Mouse (Mus musculus) ES-E14 (cell line): ENCODE measurements around the gene Mtcl1.
A peak's percentile ranks its signal among the peaks of the same experiment; 100 is the strongest.

Experiments
- CHD2 ChIP-seq: IDR thresholded peaks from 2 replicates; pipeline ENCODE4 v1.6.1; 2014; ENCODE audit warnings: mild to moderate bottlenecking, low read depth, low read length, inconsistent platforms
- HCFC1 ChIP-seq: IDR thresholded peaks from 2 replicates; pipeline ENCODE4 v1.6.1; 2012; ENCODE audit warnings: low read length, inconsistent platforms, borderline replicate concordance; ENCODE audit not compliant: insufficient read depth
- MAFK ChIP-seq: IDR thresholded peaks from 2 replicates; pipeline ENCODE4 v1.6.1; 2014; ENCODE audit warnings: mild to moderate bottlenecking, low read depth, low read length, inconsistent platforms; ENCODE audit not compliant: insufficient read depth
- ZC3H11A ChIP-seq: IDR thresholded peaks from 2 replicates; pipeline ENCODE4 v1.6.1; 2012; ENCODE audit warnings: low read depth, mild to moderate bottlenecking, inconsistent platforms, low read length, borderline replicate concordance

GRCm38 (mm10) chr17:66485742-66486141, 36.2 kb upstream of the Mtcl1 start:
- TF ChIP-seq ZC3H11A: peak; percentile 62; the same call in 1 of the 2 replicates
- TF ChIP-seq CHD2: no peak
- TF ChIP-seq HCFC1: no peak
- TF ChIP-seq MAFK: no peak
